Mouse (Mus musculus): ENCODE measurements around the gene Zfp36l2. TPM values are rescaled to one million over a fixed set of nuclear protein-coding genes. Genes with fewer than 3 reads are reported as not detected.
"Not testable (repeated sequence)": the region's sequence is repeated elsewhere in the genome, so short reads cannot be mapped to it uniquely, and the experiment has no call there.

Zfp36l2 gene
- total RNA-seq (2022): 10 to 100 TPM; 52.8 to 74.4 (median 54.2) TPM

- DNase-seq: peak; percentile 95
Observed at GRCm38 (mm10) chr17:84187727-84188373, at the start of gene Zfp36l2. TSS of gene Zfp36l2 (minus strand) at chr17:84187947.

GRCm38 (mm10) chr17:84236781-84237557, 49.2 kb upstream of the Zfp36l2 start:
- no peak for DNase-seq

- no peak for DNase-seq
Observed at GRCm38 (mm10) chr17:84235399-84235928, 47.7 kb upstream of the Zfp36l2 start.

DNA sequence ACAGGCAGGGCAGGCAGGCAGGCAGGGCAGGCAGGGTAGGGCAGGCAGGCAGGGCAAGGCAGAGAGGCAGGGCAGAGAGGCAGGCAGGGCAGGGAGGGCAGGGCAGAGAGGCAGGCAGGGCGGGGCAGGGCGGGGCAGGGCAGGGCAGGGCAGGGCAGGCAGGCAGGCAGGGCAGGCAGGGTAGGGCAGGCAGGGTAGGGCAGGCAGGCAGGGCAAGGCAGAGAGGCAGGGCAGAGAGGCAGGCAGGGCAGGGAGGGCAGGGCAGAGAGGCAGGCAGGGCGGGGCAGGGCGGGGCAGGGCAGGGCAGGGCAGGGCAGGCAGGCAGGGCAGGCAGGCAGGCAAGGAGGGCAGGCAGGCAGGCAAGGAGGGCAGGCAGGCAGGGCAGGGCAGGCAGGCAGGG, 47.0 kb upstream of the Zfp36l2 start:
- DNase-seq: not testable (repeated sequence)

- no peak for DNase-seq
Observed at GRCm38 (mm10) chr17:84233758-84234157, 46.0 kb upstream of the Zfp36l2 start.

DNA sequence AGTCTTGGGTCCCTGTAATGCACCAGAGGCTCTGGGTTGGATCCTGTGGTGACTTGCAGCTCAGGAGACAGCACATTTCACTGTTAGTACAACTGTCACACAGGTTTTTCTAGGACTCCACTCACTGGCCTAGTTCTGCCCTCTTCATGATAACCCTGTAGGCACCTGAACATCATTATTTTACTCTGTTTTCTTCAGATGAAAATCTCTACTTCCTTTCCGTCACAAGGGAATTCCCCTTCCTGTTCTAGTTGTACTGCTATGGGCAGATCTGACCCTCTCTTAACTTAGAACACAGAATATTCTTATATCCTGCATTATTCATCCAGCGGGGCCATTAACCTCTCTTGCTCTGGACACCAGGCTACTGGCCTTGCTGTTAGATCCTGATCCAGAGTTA, 43.6 kb upstream of the Zfp36l2 start:
- no peak for DNase-seq

DNA sequence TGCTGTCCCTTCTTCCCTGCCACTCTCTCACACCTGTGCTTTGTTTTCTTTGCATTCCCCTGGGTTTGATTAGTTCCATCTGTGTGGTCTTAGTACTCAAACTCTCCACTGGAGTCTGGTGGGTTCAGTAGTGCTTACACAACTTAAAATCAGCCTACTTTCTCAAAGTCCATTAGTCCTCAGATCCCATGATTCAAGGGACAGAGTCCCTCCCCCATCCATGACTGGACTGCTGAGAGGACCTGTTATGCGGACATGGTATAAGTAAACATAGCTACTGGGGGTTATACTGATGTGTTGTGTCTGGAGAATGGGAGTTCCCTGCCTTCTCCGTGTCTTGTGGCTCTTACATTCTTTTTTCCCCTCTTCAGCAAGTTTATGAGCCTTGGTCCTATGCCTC, 40.5 kb upstream of the Zfp36l2 start:
- no peak for DNase-seq

DNA sequence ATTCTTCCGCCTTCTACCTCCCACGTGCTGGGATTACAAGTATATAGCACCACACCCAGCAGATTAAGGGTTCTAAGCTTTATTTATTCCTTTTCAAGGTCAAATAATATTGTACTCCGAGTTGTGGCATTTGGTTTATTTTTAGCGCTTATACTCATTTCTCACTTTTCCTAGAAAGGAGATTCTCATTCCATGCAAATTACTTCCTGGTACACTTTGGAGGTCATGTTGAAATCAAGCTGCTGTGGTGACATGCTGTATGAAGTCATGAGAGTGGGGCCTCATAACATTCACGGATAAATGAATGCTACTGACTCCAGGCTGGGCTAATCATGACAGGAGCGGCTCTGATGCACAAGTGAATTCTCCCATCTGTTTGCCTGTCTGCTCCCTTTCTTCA, 38.9 kb upstream of the Zfp36l2 start:
- peak; percentile 17 for DNase-seq

GRCm38 (mm10) chr17:84226231-84226630, 38.5 kb upstream of the Zfp36l2 start:
- DNase-seq: no peak

GRCm38 (mm10) chr17:84224217-84224887, 36.6 kb upstream of the Zfp36l2 start:
- DNase-seq: no peak

- not testable (repeated sequence) for DNase-seq
Observed at GRCm38 (mm10) chr17:84218841-84219240, 31.1 kb upstream of the Zfp36l2 start.

- no peak for DNase-seq
Observed at GRCm38 (mm10) chr17:84217696-84218095, 29.9 kb upstream of the Zfp36l2 start.

DNA sequence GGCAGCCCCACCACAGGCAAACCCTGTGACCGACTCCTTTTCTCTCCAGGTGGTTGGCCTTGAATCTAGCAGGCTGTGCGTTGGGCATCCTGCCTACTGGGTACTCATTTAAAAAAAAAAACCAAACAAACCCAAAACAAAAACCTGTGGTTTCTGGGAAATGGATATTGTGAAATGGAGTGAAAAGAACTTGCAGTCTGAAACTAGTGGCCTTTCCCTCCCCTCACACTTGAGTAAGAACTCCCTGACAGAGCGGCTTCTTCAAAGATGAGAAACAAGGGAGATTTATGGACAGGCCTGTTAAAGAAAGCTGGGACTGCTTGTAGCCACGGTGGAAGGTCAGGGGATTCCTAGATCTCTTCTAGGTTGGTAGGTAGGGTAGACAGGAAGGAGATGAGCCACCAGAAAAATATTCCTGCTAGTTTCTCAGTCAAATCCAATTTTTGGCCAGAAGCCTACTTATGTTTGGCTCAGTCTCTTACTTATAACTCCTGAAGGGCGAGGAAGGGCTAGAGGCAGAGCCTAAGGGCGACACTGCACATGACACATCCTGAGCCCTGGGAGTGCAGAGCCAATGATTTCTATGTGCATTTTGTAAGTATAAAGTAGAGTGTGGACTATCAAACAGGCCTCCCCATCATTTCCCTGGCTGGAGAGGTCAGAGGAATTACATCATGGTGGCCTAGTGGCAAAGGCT, 27.7 kb upstream of the Zfp36l2 start:
- peak; percentile 43 for DNase-seq

- no peak for DNase-seq
Observed at GRCm38 (mm10) chr17:84213464-84213863, 25.7 kb upstream of the Zfp36l2 start.

DNA sequence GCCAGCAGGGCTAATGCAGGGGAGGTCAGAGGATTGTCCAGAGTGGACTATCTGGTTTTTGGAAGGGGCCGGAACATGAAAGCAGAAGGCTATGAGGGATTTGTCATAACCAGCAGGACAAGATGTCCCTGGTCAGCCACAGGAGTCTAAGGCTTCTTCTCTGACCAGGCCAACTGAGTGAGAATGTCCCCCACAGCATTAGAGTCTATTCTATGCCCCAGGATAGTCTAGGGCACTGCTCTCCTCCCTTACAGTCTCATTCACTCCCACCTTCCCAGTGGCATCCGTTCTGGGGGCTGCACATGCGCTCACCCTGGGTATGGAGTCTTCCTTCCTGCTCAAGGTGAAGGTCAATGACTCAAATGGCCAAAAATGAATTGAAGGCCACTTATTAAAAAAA, 19.9 kb upstream of the Zfp36l2 start:
- no peak for DNase-seq

DNA sequence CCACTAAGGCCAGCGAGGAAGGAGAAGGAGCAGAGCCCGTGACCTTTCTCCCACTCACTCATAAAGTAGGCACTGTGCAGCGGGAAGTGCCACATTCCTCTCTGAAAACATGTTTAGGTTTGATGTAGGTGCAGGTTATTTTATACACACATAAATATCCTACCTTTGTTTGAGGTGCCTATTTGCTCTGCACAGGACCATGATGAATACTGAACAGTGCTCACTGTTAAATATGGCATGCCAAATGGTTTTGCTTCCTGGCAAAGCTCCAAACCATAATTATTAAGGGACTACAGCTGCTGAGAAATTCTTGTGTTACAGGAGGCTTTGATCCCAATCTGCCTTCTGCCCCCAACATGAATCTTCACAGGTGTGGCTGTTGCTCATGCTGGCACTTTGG, 18.5 kb upstream of the Zfp36l2 start:
- no peak for DNase-seq

GRCm38 (mm10) chr17:84204962-84205361, 17.2 kb upstream of the Zfp36l2 start:
- DNase-seq: no peak

GRCm38 (mm10) chr17:84203340-84203739, 15.6 kb upstream of the Zfp36l2 start:
- DNase-seq: no peak

- no peak for DNase-seq
Observed at GRCm38 (mm10) chr17:84201183-84201582, 13.4 kb upstream of the Zfp36l2 start.

GRCm38 (mm10) chr17:84197912-84198344, 10.2 kb upstream of the Zfp36l2 start:
- DNase-seq: no peak

DNA sequence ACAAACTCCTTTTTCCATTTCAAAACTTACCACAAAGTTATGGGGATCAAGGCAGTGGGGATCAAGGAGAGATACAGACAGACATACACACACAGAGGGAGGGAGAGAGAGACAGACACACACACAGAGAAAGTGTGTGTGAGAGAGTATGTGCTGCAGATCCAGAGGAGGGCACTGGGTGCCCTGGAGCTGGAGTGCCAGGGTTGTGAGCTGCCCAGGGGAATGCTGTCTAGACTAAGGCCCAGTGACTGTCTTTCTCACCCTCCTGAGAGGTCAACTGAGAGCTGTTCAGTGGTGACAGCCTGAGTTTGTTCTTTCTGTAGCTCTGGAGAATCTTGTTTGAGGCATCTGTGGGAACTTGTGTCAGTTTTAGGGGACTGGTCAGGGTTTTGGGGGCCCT, 8.6 kb upstream of the Zfp36l2 start:
- DNase-seq: no peak

- no peak for DNase-seq
Observed at GRCm38 (mm10) chr17:84195835-84196234, 8.1 kb upstream of the Zfp36l2 start.

- DNase-seq: no peak
Observed at GRCm38 (mm10) chr17:84195003-84195395, 7.3 kb upstream of the Zfp36l2 start.

Measured in adrenal gland, adult 8-10 months (tissue).